Mouse (Mus musculus): ENCODE results near the gene Pitx2.

Gene Pitx2

DNA sequence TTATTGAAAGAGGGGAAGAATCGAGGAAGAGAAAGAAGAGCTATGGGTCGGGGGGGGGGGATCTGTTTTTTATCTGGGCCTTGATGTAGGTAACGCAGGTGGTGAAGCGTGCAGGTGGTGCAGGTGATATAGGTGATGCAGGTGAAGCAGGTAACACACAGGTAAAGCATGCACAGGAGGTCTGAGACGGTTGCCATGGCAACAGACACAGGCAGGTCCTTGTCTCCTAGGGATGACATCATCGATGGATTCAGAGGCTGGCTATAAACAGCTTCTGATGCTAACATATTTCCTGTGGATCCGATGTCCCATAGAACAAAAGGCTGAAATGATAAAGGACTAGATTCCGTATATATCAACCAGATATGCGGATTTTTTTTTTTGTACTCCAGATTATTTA is 51.3 kb downstream of the Pitx2 start:
- in situ Hi-C loops (cut with MboI, MseI), result no loop called here

DNA sequence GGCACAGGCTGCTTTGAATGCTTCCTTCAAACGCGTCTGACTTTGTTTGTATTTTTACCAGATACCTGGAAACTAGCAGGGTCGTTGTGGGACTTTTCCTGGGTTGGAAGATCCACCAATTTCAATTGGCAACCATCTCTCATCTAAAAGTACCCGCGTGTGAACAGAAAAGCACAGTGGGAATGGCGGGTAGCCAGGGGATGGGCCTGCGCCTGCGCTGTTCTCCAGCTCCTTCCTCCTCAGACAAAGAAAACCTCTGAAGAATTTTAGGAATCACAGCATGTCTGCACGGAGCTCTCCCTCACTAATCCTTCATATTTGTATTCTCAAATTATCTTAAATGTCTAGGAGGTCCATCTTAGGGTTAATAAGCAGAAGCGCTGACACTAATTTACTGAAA is 54.6 kb downstream of the Pitx2 start:
- in situ Hi-C loops (cut with MboI, MseI), result no loop called here

DNA sequence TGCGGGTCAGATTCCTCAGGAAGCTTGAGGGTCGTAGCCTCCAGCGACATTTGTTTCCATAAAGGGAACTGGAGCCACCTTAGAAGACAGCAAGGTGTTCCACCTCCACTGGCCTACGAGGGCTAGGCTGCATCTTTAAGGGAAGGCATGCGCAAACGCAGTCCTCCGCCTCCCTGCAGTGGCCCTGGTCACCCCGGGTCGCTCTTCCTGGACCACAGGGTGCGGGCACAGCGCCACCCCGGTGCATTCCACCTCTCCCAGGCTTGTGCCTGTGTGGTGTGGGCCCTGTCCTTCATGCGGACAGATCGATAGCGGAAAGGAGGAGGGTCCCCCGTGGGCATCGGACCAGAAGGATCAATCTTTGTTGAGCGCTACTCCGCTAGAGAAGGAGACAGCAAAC is 56.6 kb downstream of the Pitx2 start:
- in situ Hi-C loops (cut with MboI, MseI), result no loop called here

DNA sequence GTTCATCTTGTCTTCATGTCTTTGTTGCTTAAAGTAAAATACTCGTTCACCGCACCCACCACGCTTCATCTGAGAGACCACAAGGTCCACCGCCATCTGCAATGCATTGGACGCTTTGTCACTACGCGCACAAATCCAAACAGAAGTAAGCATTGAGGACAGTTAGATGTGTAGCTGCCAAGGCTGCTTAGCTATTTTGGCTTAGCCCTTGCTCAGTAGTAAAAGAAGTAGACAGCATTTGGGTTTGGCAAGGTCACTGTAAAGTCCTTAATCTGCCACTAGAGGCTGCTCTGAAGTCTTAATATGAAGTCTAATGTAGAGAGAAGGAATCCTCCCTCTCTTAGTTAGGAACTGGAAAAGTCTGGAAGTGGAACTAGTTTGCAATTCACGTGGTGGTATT is 57.1 kb downstream of the Pitx2 start:
- in situ Hi-C loops (cut with MboI, MseI), result no loop called here

DNA sequence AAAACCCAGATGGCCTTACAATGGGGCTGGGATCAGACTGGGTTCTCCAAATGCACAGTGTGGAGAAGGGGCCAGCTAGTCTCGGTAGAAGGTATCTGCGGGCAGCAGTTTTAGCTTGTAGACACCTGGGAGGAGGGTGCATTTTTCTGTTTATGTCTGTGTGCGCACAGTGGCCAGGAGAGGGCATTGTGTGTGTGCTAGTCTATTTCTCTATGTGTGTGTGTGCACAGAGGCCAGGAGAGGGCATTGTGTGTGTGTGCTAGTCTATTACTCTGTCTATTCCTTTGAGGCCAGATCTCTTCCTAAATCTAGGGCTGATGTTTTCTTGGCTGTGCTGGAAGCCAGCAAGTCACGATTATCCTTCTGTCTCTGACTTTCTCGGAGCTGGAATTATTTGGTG is 58.8 kb downstream of the Pitx2 start:
- in situ Hi-C loops (cut with MboI, MseI), result no loop called here

Data from T-helper 1 cell (primary cell).